Mouse (Mus musculus) cerebellum, postnatal 36 days (tissue): ENCODE results near the gene St3gal3.
A peak's percentile ranks its signal among the peaks of the same experiment; 100 is the strongest.

Experiments
- DNase-seq, 2 experiments: peaks; one replicate each; pipeline ENCODE4 v3.0.0; 2021 to 2022; ENCODE audit warnings: mixed read lengths in 2 of 2

The St3gal3 gene

GRCm38 (mm10) chr4:117921358-117921757 is 213.4 kb downstream of the St3gal3 start:
- DNase-seq = no peak

DNA sequence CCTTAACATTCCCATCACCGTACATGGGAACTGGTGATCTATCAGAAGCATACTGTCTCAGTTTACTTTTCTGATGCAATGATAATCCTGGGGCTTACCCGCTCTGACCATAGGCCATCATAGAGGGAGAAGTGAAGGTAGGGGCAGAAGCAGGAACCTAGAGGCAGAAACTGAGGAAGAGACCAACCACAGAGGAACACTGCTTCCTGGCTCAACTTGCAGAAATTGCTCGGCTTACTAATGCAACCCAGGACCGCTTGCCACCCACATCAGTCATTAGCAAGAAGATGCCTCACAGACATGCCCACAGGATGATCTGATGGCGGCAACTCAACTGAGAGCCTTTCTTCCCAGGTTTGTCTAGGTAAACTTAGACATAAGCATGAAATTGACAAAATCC is 216.0 kb downstream of the St3gal3 start:
- DNase-seq = no peak

DNA sequence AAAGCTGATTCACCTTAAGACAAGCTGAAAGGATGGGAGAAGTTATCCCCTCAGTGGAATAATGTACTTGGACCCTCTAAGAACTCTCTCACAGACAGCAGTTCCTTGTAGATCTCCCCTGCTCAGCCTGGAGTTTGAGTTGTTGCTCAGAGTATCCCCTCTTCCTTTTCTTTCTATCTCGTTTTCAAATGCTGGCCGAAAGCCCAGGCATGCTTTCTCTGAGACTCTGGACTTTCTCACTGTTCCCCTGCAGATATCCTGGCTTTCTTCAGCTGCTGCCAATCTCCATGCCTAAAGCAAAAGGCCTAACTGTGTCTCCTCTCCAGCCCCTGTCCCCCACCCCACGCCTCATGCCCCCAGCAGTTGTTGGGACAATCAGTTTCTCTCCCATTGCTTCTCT is 216.5 kb downstream of the St3gal3 start:
- DNase-seq = no peak

GRCm38 (mm10) chr4:117917847-117918246 is 216.9 kb downstream of the St3gal3 start:
- no peak for DNase-seq

DNA sequence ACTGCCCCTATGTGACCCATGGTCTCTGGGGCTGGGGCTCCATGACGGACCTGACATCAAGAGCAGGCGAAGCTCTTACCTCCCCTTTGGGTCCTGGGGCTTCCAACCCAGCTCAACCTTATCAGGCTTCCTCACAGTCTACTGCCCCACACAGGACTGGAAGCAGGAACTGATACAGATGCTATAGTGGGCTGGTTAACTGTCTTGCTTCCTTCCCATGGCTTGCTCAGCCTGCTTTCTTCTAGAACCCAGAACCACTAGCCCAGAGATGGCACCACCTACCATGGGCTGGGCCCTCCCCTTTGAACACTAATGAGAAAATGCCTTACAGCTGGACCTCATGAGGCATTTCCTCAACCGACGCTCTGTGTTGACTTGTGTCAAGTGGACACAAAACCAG is 217.3 kb downstream of the St3gal3 start:
- DNase-seq = no peak

DNA sequence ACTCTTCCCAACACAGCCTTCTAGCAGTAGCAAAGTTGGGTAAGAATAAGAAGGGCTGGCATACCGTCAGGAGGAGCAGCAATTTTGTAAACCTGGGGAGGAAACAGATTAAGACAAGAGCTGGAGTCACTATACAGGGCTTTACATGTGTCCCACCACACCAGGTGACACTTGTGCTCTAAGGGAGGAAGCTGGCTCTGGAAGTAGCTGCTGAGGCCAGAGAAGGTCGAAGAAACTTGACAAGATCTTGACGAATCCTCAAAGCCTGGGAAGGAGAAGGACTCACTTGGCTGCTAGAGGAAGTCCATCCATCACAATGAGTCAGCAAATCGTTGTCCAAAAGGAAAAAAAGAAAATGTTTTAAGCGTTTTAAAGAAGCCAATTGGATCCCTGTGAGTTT is 218.3 kb downstream of the St3gal3 start:
- no peak for DNase-seq

- no peak for DNase-seq
Measured at GRCm38 (mm10) chr4:117915489-117916105, 219.1 kb downstream of the St3gal3 start.

- peak; percentile 87 to 92 for DNase-seq
Measured at GRCm38 (mm10) chr4:117914591-117915442, 219.9 kb downstream of the St3gal3 start, which contains the start of gene Ipo13. Gene Ipo13 (minus strand): TSS chr4:117914999.

GRCm38 (mm10) chr4:117914031-117914430 is 220.7 kb downstream of the St3gal3 start:
- peak in 1 of 2 experiments; percentile 64 for DNase-seq

DNA sequence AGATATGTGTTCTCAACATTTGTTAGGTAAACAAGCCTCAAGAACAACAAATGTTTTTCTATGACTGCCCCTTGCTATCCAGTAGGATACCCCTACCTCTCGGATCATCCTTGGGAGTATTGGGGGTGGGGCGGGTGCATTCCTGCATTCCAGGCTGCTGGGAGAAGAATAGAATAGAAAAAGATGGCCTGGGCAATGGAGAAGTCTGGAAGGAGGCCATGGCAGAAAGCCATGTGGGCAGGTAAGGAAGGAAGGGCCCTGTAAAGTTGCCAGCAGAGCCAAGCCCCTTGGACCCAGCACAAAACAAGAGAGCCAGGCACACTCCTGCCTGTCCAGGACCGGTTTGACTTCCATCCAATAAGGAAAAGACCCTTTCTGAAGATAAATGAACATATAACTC is 221.3 kb downstream of the St3gal3 start:
- DNase-seq = peak; percentile 83 to 87

DNA sequence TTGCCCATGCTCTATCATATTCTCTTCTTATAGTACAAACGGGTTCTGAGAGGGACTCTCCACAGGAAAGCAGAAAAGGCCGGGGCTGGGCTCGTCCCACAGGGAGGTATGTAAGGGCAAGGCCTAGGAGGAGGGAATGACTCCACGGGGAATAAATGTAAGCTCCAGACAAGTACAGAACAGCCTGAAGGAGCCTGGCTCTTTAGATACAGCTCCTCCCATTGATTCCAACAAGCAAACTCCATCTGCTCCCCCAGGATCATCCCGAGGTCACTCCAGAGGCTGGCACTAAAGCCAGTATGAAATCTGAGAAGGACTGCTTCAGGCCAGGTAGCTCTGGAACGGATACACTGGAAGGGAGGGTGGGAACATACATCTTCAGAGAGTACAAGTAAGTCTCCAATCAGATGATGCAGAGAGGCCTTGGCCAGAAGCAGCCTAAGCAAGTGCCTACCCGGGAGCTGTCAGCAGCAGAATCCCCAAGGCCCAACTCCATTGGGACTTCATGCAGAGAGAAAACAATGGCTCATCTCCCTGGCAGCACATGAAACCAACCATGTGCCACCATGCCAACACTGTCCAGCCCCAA is 221.9 kb downstream of the St3gal3 start:
- peak in 1 of 2 experiments; percentile 29 for DNase-seq

DNA sequence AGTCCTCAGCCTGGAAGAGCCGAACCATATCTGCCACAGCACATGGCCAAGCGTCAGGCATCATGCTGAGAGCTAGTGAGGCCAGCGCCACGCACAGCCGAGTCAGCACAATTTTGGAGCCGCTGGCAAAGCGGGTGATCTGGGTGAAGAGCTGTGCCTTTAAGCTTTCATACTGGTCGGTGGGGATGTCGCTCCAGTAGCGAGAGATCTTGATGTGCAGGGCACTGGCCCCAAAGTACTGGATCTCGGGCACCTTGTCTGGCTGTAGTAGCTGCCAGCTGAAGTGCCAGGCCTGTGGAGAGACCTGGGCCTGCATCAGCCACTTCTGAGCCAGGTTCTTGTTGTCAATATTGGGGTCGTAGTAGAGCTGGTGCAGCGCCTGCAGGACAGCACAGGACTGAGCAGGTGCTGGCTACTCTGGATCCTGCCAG is 222.6 kb downstream of the St3gal3 start:
- DNase-seq = peak; percentile 73 to 75

- peak in 1 of 2 experiments; percentile 15 for DNase-seq
Measured at GRCm38 (mm10) chr4:117908834-117909453, 225.8 kb downstream of the St3gal3 start.

GRCm38 (mm10) chr4:117906196-117906595 is 228.5 kb downstream of the St3gal3 start:
- peak in 1 of 2 experiments; percentile 31 for DNase-seq

GRCm38 (mm10) chr4:117904761-117905160 is 230.0 kb downstream of the St3gal3 start:
- no peak for DNase-seq

GRCm38 (mm10) chr4:117904094-117904493 is 230.6 kb downstream of the St3gal3 start:
- DNase-seq = no peak

GRCm38 (mm10) chr4:117898111-117898510 is 236.6 kb downstream of the St3gal3 start:
- no peak for DNase-seq

DNA sequence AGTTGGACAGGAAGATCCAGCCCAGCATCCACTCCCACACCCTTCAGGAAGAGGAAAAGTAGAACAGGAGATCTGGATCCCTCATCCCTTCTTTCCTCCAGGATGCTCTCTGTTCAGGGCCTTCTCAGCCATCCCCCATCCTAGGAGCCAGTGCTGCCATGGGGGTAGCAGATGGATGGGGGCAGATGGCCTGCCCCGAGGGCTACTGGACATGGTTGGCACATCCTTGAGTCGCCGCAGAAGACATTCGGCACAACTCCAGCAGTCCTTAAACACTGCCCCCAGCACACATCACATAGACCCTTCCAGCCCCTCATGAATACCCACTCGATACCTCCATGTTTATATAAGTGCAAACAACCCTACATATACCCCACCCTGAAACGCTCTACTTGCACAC is 238.7 kb downstream of the St3gal3 start:
- DNase-seq = peak; percentile 71 to 78

GRCm38 (mm10) chr4:117895339-117895738 is 239.4 kb downstream of the St3gal3 start:
- no peak for DNase-seq

GRCm38 (mm10) chr4:117894601-117895000 is 240.1 kb downstream of the St3gal3 start:
- DNase-seq = peak in 1 of 2 experiments; percentile 57

DNA sequence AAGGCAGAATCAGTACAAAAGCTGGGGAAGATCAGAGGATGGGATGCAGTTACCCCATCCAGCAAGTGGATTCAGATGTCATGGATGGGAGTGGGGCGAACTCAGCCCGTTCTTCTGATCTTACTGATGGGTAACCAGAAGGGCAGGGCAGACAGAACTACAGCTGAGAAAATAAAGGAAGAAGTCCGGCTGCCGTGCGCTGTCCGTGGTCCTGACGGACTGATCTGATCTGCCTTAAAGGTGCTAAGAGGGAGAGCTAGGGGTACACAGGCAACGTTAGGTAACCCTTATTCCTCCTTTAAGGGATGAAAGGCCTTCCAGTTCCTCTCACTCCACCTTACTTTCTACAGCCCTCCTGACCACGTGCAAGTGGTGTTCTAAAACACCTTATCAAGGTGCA is 241.3 kb downstream of the St3gal3 start:
- DNase-seq = no peak

DNA sequence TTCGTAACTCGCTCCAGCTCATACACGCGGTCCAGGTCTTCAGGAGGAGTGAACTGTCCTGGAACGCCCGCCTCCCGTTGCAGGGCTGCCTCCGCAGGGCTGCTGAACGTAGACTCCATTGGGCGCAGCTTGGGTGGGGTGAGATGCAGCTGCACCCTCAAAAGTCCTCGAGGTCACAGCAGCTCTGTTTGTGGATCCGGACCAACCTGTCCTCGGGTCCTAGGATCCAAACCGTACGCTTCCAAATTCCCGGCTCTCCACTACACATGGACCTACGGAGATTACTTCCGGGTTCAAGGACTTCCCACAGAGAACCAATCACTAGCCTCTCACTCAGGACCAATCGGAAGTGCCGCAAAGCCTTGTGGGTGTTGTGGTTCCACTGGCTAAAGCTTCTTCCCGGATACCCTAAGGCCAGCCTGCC is 243.0 kb downstream of the St3gal3 start, which contains the start of gene Dph2:
Gene Dph2, minus strand, starts transcription at position 295 of the 424 bp plus-strand sequence.
- DNase-seq = peak; percentile 81 to 86

DNA sequence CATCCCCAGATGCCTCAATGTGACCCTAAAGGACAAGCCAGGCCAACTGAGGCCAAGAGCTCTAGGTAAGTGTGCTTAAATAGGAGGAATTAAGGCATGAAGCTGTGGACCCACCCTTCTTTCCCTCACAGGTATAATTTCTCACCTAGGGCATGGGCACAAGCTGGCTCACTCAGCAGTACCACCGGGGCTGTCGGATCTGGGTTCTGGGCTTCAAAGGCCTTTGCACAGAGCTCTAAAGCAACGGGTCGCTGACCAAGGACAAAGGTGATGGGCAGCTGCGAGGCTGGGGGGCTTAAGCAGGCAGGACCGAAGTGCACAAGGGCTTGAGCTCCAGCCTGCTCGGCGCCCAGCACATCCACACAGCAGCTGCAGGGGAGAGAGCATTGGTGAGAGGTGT is 244.0 kb downstream of the St3gal3 start:
- no peak for DNase-seq
